Mouse (Mus musculus): Measurements from ENCODE around the gene Scg3. TPM values are rescaled to one million over a fixed set of nuclear protein-coding genes. Genes with fewer than 3 reads are reported as not detected.

The Scg3 gene
- polyA plus RNA-seq, 1 experiment = not detected

- Histone ChIP-seq H3K4me3 (ENCODE audit: low read depth, low read length) (no peak overlapping the region), H3K27me3 (ENCODE audit: control insufficient read depth, insufficient read depth, low read length, poor library complexity, severe bottlenecking) (no peaks in the 10 kb centered on the region; the same call in 1 of the 2 replicates), H3K36me3 (ENCODE audit: control insufficient read depth, insufficient read depth, low read length, poor library complexity, severe bottlenecking) (no peaks in the 10 kb centered on the region), H3K4me1 (ENCODE audit: control insufficient read depth, insufficient read depth, low read length) (peaks cover 1% of the 10 kb centered on the region), H3K27ac (ENCODE audit: insufficient read depth, low read length) (no peak overlapping the region), H3K9me3 (replicated peaks; ENCODE audit: control insufficient read depth, insufficient read depth, low read length, poor library complexity, severe bottlenecking) (no peaks in the 10 kb centered on the region), H3K9ac (ENCODE audit: low read depth, poor library complexity, severe bottlenecking) (peak overlapping the region; percentile 28; the same call in 1 of the 2 replicates)
- TF ChIP-seq CTCF (IDR thresholded peaks at IDR 0.05; ENCODE audit: low read depth, low read length) = no peak
- no peak for TF ChIP-seq POLR2A (IDR thresholded peaks at IDR 0.05; ENCODE audit: insufficient read depth, low read length)
- TF ChIP-seq EP300 (IDR thresholded peaks at IDR 0.05; ENCODE audit: insufficient read depth, low read depth, low read length) = no peak
Measured at GRCm38 (mm10) chr9:75609965-75610364, 73.9 kb downstream of the Scg3 start.

GRCm38 (mm10) chr9:75609505-75609904 is 74.4 kb downstream of the Scg3 start:
- no peaks in the 10 kb centered on the region for H3K9me3 ChIP-seq (replicated peaks; ENCODE audit: control insufficient read depth, insufficient read depth, low read length, poor library complexity, severe bottlenecking)
- H3K27me3 ChIP-seq (ENCODE audit: control insufficient read depth, insufficient read depth, low read length, poor library complexity, severe bottlenecking) = no peaks in the 10 kb centered on the region; the same call in 1 of the 2 replicates
- TF ChIP-seq EP300 (IDR thresholded peaks at IDR 0.05; ENCODE audit: insufficient read depth, low read depth, low read length) (no peak), POLR2A (IDR thresholded peaks at IDR 0.05; ENCODE audit: insufficient read depth, low read length) (no peak), CTCF (IDR thresholded peaks at IDR 0.05; ENCODE audit: low read depth, low read length) (no peak)
- H3K9ac ChIP-seq (ENCODE audit: low read depth, poor library complexity, severe bottlenecking) = no peak overlapping the region
- H3K27ac ChIP-seq (ENCODE audit: insufficient read depth, low read length) = no peak overlapping the region
- no peaks in the 10 kb centered on the region for H3K36me3 ChIP-seq (ENCODE audit: control insufficient read depth, insufficient read depth, low read length, poor library complexity, severe bottlenecking)
- H3K4me1 ChIP-seq (ENCODE audit: control insufficient read depth, insufficient read depth, low read length) = peaks cover 1% of the 10 kb centered on the region
- no peak overlapping the region for H3K4me3 ChIP-seq (ENCODE audit: low read depth, low read length)

GRCm38 (mm10) chr9:75607496-75607895 is 76.4 kb downstream of the Scg3 start:
- Histone ChIP-seq H3K27ac (ENCODE audit: insufficient read depth, low read length) (no peak overlapping the region), H3K36me3 (ENCODE audit: control insufficient read depth, insufficient read depth, low read length, poor library complexity, severe bottlenecking) (no peaks in the 10 kb centered on the region), H3K4me3 (ENCODE audit: low read depth, low read length) (no peak overlapping the region), H3K9me3 (replicated peaks; ENCODE audit: control insufficient read depth, insufficient read depth, low read length, poor library complexity, severe bottlenecking) (no peaks in the 10 kb centered on the region), H3K4me1 (ENCODE audit: control insufficient read depth, insufficient read depth, low read length) (peaks cover 1% of the 10 kb centered on the region), H3K9ac (ENCODE audit: low read depth, poor library complexity, severe bottlenecking) (no peak overlapping the region), H3K27me3 (ENCODE audit: control insufficient read depth, insufficient read depth, low read length, poor library complexity, severe bottlenecking) (no peaks in the 10 kb centered on the region; the same call in 1 of the 2 replicates)
- TF ChIP-seq CTCF (IDR thresholded peaks at IDR 0.05; ENCODE audit: low read depth, low read length) = no peak
- no peak for TF ChIP-seq EP300 (IDR thresholded peaks at IDR 0.05; ENCODE audit: insufficient read depth, low read depth, low read length)
- TF ChIP-seq POLR2A (IDR thresholded peaks at IDR 0.05; ENCODE audit: insufficient read depth, low read length) = no peak

- Histone ChIP-seq H3K4me3 (ENCODE audit: low read depth, low read length) (no peak overlapping the region), H3K27me3 (ENCODE audit: control insufficient read depth, insufficient read depth, low read length, poor library complexity, severe bottlenecking) (no peaks in the 10 kb centered on the region; the same call in 1 of the 2 replicates), H3K4me1 (ENCODE audit: control insufficient read depth, insufficient read depth, low read length) (no peaks in the 10 kb centered on the region), H3K9ac (ENCODE audit: low read depth, poor library complexity, severe bottlenecking) (no peak overlapping the region), H3K9me3 (replicated peaks; ENCODE audit: control insufficient read depth, insufficient read depth, low read length, poor library complexity, severe bottlenecking) (no peaks in the 10 kb centered on the region), H3K27ac (ENCODE audit: insufficient read depth, low read length) (no peak overlapping the region), H3K36me3 (ENCODE audit: control insufficient read depth, insufficient read depth, low read length, poor library complexity, severe bottlenecking) (no peaks in the 10 kb centered on the region)
- TF ChIP-seq CTCF (IDR thresholded peaks at IDR 0.05; ENCODE audit: low read depth, low read length) (no peak), EP300 (IDR thresholded peaks at IDR 0.05; ENCODE audit: insufficient read depth, low read depth, low read length) (no peak), POLR2A (IDR thresholded peaks at IDR 0.05; ENCODE audit: insufficient read depth, low read length) (no peak)
Measured at GRCm38 (mm10) chr9:75601510-75601909, 82.3 kb downstream of the Scg3 start.

GRCm38 (mm10) chr9:75600166-75600934 is 83.5 kb downstream of the Scg3 start:
- Histone ChIP-seq H3K9me3 (replicated peaks; ENCODE audit: control insufficient read depth, insufficient read depth, low read length, poor library complexity, severe bottlenecking) (no peaks in the 10 kb centered on the region), H3K27ac (ENCODE audit: insufficient read depth, low read length) (no peak overlapping the region), H3K27me3 (ENCODE audit: control insufficient read depth, insufficient read depth, low read length, poor library complexity, severe bottlenecking) (no peaks in the 10 kb centered on the region; the same call in 1 of the 2 replicates), H3K36me3 (ENCODE audit: control insufficient read depth, insufficient read depth, low read length, poor library complexity, severe bottlenecking) (no peaks in the 10 kb centered on the region), H3K4me3 (ENCODE audit: low read depth, low read length) (no peak overlapping the region), H3K4me1 (ENCODE audit: control insufficient read depth, insufficient read depth, low read length) (no peaks in the 10 kb centered on the region), H3K9ac (ENCODE audit: low read depth, poor library complexity, severe bottlenecking) (no peak overlapping the region)
- TF ChIP-seq POLR2A (IDR thresholded peaks at IDR 0.05; ENCODE audit: insufficient read depth, low read length) (no peak), EP300 (IDR thresholded peaks at IDR 0.05; ENCODE audit: insufficient read depth, low read depth, low read length) (no peak), CTCF (IDR thresholded peaks at IDR 0.05; ENCODE audit: low read depth, low read length) (no peak)

GRCm38 (mm10) chr9:75599191-75599841 is 84.5 kb downstream of the Scg3 start:
- Histone ChIP-seq H3K9ac (ENCODE audit: low read depth, poor library complexity, severe bottlenecking) (no peak overlapping the region), H3K27ac (ENCODE audit: insufficient read depth, low read length) (no peak overlapping the region), H3K4me3 (ENCODE audit: low read depth, low read length) (no peak overlapping the region), H3K4me1 (ENCODE audit: control insufficient read depth, insufficient read depth, low read length) (no peaks in the 10 kb centered on the region), H3K36me3 (ENCODE audit: control insufficient read depth, insufficient read depth, low read length, poor library complexity, severe bottlenecking) (no peaks in the 10 kb centered on the region), H3K27me3 (ENCODE audit: control insufficient read depth, insufficient read depth, low read length, poor library complexity, severe bottlenecking) (no peaks in the 10 kb centered on the region), H3K9me3 (replicated peaks; ENCODE audit: control insufficient read depth, insufficient read depth, low read length, poor library complexity, severe bottlenecking) (no peaks in the 10 kb centered on the region)
- TF ChIP-seq EP300 (IDR thresholded peaks at IDR 0.05; ENCODE audit: insufficient read depth, low read depth, low read length) (no peak), CTCF (IDR thresholded peaks at IDR 0.05; ENCODE audit: low read depth, low read length) (no peak), POLR2A (IDR thresholded peaks at IDR 0.05; ENCODE audit: insufficient read depth, low read length) (no peak)
